Comparison of ENCODE assay signal across 25 mouse cellular contexts in the genomic region with DNA sequence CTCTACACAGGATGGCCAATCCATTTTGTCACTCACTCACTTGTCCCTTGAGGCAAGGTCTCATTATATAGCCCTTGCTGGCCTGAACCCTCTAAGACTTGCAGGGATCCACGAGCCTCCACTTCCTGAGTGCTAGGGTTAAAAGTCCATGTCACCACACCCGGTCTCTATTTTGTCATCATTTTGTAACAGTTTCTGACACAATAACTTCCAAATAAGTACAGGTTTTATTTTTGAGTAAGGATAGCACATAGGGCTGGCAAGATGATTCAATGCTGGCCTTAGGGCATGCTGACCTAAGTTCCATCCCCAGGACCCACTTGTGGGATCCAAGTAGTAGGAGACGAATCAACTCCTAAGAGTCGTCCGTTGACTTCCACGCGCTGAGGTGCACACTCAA. TPM values are rescaled to one million over a fixed set of nuclear protein-coding genes. Genes with fewer than 3 reads are reported as not detected.
DNase-seq lines count a peak whose midpoint lies in the region; ATAC-seq and TF ChIP-seq lines count a peak whose summit lies in the region.
"Had no signal": no experiment of that assay in that cellular context is flagged by ENCODE, and none has a peak within 500 bp of the region (broad histone marks: within the 10 kb centered on the region; RNA-seq: fewer than 3 reads in every experiment).

No protein-coding gene starts in this region.

- no peak overlapping the region for H3K9ac ChIP-seq in liver, embryonic 12.5 days
- no peak overlapping the region for H3K9ac ChIP-seq in hindbrain, postnatal 0 days (replicated peaks; ENCODE audit: low read length)

- no peak for TF ChIP-seq POLR2A in testis, adult 2 months (IDR thresholded peaks at IDR 0.05; ENCODE audit: control insufficient read depth, low read depth, low read length)

- H3K27ac ChIP-seq in testis, adult 2 months (ENCODE audit: control insufficient read depth, insufficient read depth, low read depth, low read length): peak overlapping the region; percentile 70
- no peak overlapping the region for H3K27ac ChIP-seq in liver, embryonic 12.5 days
- no peak overlapping the region for H3K27ac ChIP-seq in hindbrain, postnatal 0 days

- WGBS in liver, embryonic 12.5 days (ENCODE audit: insufficient replicate concordance): 64% methylated on average over 7 of the region's 7 CpGs
- 75% methylated on average over 7 of the region's 7 CpGs for WGBS in hindbrain, postnatal 0 days

- peak overlapping the region; percentile 80 for H3K4me3 ChIP-seq in testis, adult 2 months (ENCODE audit: control insufficient read depth, low read depth, low read length)
- H3K4me3 ChIP-seq in liver, embryonic 12.5 days: no peak overlapping the region
- H3K4me3 ChIP-seq in hindbrain, postnatal 0 days (ENCODE audit: low read length): no peak overlapping the region

- H3K27me3 ChIP-seq in testis, adult 2 months (ENCODE audit: control insufficient read depth, insufficient read depth, low read length): no peaks in the 10 kb centered on the region
- H3K27me3 ChIP-seq in liver, embryonic 12.5 days (replicated peaks): no peaks in the 10 kb centered on the region
- no peaks in the 10 kb centered on the region for H3K27me3 ChIP-seq in hindbrain, postnatal 0 days (ENCODE audit: insufficient read depth, low read length)

- H3K4me1 ChIP-seq in testis, adult 2 months (ENCODE audit: control insufficient read depth, insufficient read depth, low read length): no peaks in the 10 kb centered on the region
- H3K4me1 ChIP-seq in liver, embryonic 12.5 days: peaks cover 47% of the 10 kb centered on the region
- H3K4me1 ChIP-seq in hindbrain, postnatal 0 days (ENCODE audit: insufficient read depth, low read length): peaks cover 6% of the 10 kb centered on the region

- DNase-seq in cerebellum, adult 11-12 months: peak; percentile 26
- no peak for DNase-seq in cerebellum, postnatal 36 days
- no peak for DNase-seq in testis, postnatal 10 days (ENCODE audit: low spot score)
- no peak for DNase-seq in kidney, adult 18-20 months
- no peak for DNase-seq in B cell, adult 2 months
- DNase-seq in hindbrain, postnatal 0 days (ENCODE audit: low spot score): no peak
- DNase-seq: adrenal gland, adult 2 months; cerebellum, adult 8-10 months; embryo, embryonic 11 days; gastrocnemius, postnatal 25 days; kidney, adult 9 months; kidney, postnatal 36 days; right cerebral cortex, postnatal 25 days; thymus, postnatal 36 days had no signal

- no peaks in the 10 kb centered on the region for H3K36me3 ChIP-seq in testis, adult 2 months (ENCODE audit: control insufficient read depth, insufficient read depth, low read length)
- H3K36me3 ChIP-seq in liver, embryonic 12.5 days: peaks cover 32% of the 10 kb centered on the region
- peaks cover under 1% of the 10 kb centered on the region; the same call in 1 of the 2 replicates for H3K36me3 ChIP-seq in hindbrain, postnatal 0 days (ENCODE audit: insufficient read depth, low read length)

- no peaks in the 10 kb centered on the region for H3K9me3 ChIP-seq in liver, embryonic 12.5 days (replicated peaks)
- no peaks in the 10 kb centered on the region for H3K9me3 ChIP-seq in hindbrain, postnatal 0 days (ENCODE audit: low read length)
- H3K9me3 ChIP-seq: forebrain, embryonic 12.5 days; heart, embryonic 10.5 days; hindbrain, embryonic 15.5 days; neural tube, embryonic 13.5 days had no signal

- H3K4me2 ChIP-seq in liver, embryonic 12.5 days: peak overlapping the region; percentile 81
- H3K4me2 ChIP-seq in hindbrain, postnatal 0 days (ENCODE audit: low read depth, low read length): no peak overlapping the region

- TF ChIP-seq CTCF in testis, adult 2 months (IDR thresholded peaks at IDR 0.05; ENCODE audit: control insufficient read depth, insufficient read depth, insufficient replicate concordance, low read depth, low read length): no peak
- no peak for TF ChIP-seq CTCF in hindbrain, postnatal 0 days (IDR thresholded peaks at IDR 0.05; ENCODE audit: low read depth)

- no peak for ATAC-seq in liver, embryonic 12.5 days
- ATAC-seq in hindbrain, postnatal 0 days: no peak

RNA-seq across cellular contexts. Expression of a gene that starts 1.1 kb away (rescaled TPM):
- polyA plus RNA-seq in testis, adult 2 months (2012; rRNA removed): 75.5 and 108 TPM in 2 replicates
- polyA plus RNA-seq in liver, embryonic 12.5 days (2016; fragmentation: Nextera tagmentation; extraction: Ambion mirVana): 99.9 and 102 TPM in 2 replicates
- total RNA-seq in hindbrain, postnatal 0 days (2014; rRNA removed): 490 and 513 TPM in 2 replicates
- 260 and 265 TPM in 2 replicates for polyA plus RNA-seq in hindbrain, postnatal 0 days (2015; fragmentation: Nextera tagmentation; extraction: Ambion mirVana)

RNA-seq across cellular contexts. Expression of a gene that starts 21.4 kb away (rescaled TPM):
- 5.2 and 8.4 TPM in 2 replicates for polyA plus RNA-seq in testis, adult 2 months (2012; rRNA removed)
- polyA plus RNA-seq in liver, embryonic 12.5 days (2016; fragmentation: Nextera tagmentation; extraction: Ambion mirVana): 184 and 199 TPM in 2 replicates
- 8.6 and 22.1 TPM in 2 replicates for total RNA-seq in hindbrain, postnatal 0 days (2014; rRNA removed)
- polyA plus RNA-seq in hindbrain, postnatal 0 days (2015; fragmentation: Nextera tagmentation; extraction: Ambion mirVana): 31.6 and 35.7 TPM in 2 replicates
- polyA plus RNA-seq: adrenal gland, adult 2 months had no signal

RNA-seq across cellular contexts. Expression of a gene that starts 40.2 kb away (rescaled TPM):
- polyA plus RNA-seq in testis, adult 2 months (2012; rRNA removed): 14.2 and 16.1 TPM in 2 replicates
- not detected in 2 replicates for polyA plus RNA-seq in liver, embryonic 12.5 days (2016; fragmentation: Nextera tagmentation; extraction: Ambion mirVana)
- total RNA-seq in hindbrain, postnatal 0 days (2014; rRNA removed): not detected in 2 replicates
- polyA plus RNA-seq in hindbrain, postnatal 0 days (2015; fragmentation: Nextera tagmentation; extraction: Ambion mirVana): not detected in 2 replicates
- total RNA-seq: layer of hippocampus, postnatal 10 days; megakaryocyte-erythroid progenitor cell, adult 5-6 weeks had no signal
- polyA plus RNA-seq: C2C12; forebrain, embryonic 12.5 days; hindbrain, embryonic 15.5 days; neural tube, embryonic 13.5 days; stomach, postnatal 0 days had no signal

RNA-seq across cellular contexts. Expression of a gene that starts 48.5 kb away (rescaled TPM):
- 0.10 TPM in 1 of 2 replicates, not detected in the other for polyA plus RNA-seq in testis, adult 2 months (2012; rRNA removed)
- polyA plus RNA-seq in liver, embryonic 12.5 days (2016; fragmentation: Nextera tagmentation; extraction: Ambion mirVana): 145 and 151 TPM in 2 replicates
- not detected in 2 replicates for total RNA-seq in hindbrain, postnatal 0 days (2014; rRNA removed)
- 0.16 TPM in 1 of 2 replicates, not detected in the other for polyA plus RNA-seq in hindbrain, postnatal 0 days (2015; fragmentation: Nextera tagmentation; extraction: Ambion mirVana)
- total RNA-seq: gastrocnemius, postnatal 25 days; heart, postnatal 25 days; layer of hippocampus, postnatal 10 days; megakaryocyte-erythroid progenitor cell, adult 5-6 weeks had no signal
- polyA plus RNA-seq: adrenal gland, adult 2 months; C2C12; forebrain, embryonic 12.5 days had no signal

Comparison
In these comparisons a context has a peak if more than half of its experiments do, and no peak if none do; other contexts are left out.
1. RNA of a gene that starts 40.2 kb away (polyA plus RNA-seq): 14.2 to 16.1 TPM in testis, adult 2 months; not detected in hindbrain, postnatal 0 days and not detected in liver, embryonic 12.5 days; every median in the first group is over 10 times any median in the second.